Mouse (Mus musculus) cerebellum, adult (tissue): ENCODE measurements around the gene Tspan2.

Source experiments
- ATAC-seq: cut with Nextera tagmentation; 2 replicates; pipeline ENCODE4 v1.9.2; 2017; ENCODE audit warnings: mild to moderate bottlenecking, moderate library complexity, mixed read lengths; ENCODE audit not compliant: insufficient number of reproducible peaks, low FRiP score, low TSS enrichment

Tspan2 gene

GRCm38 (mm10) chr3:102733050-102733449, 1.3 kb upstream of the Tspan2 start:
- ATAC-seq: no peak

GRCm38 (mm10) chr3:102733936-102734312, 405 bp upstream of the Tspan2 start:
- ATAC-seq: no peak

- ATAC-seq: peak; percentile 53
These were observed 766 bp downstream of the Tspan2 start for GRCm38 (mm10) chr3:102735031-102735558.

GRCm38 (mm10) chr3:102735638-102736037, 1.3 kb downstream of the Tspan2 start:
- no peak for ATAC-seq

GRCm38 (mm10) chr3:102736436-102736835, 2.1 kb downstream of the Tspan2 start:
- no peak for ATAC-seq

GRCm38 (mm10) chr3:102737106-102737505, 2.8 kb downstream of the Tspan2 start:
- no peak for ATAC-seq

GRCm38 (mm10) chr3:102738161-102738901, 4.0 kb downstream of the Tspan2 start:
- no peak for ATAC-seq

- no peak for ATAC-seq
These were observed 4.6 kb downstream of the Tspan2 start for GRCm38 (mm10) chr3:102738926-102739325.

- ATAC-seq: no peak
These were observed 8.4 kb downstream of the Tspan2 start for GRCm38 (mm10) chr3:102742725-102743124.

- ATAC-seq: no peak
These were observed 8.9 kb downstream of the Tspan2 start for GRCm38 (mm10) chr3:102743202-102743601.

GRCm38 (mm10) chr3:102743781-102744471, 9.6 kb downstream of the Tspan2 start:
- no peak for ATAC-seq

GRCm38 (mm10) chr3:102744657-102745056, 10.3 kb downstream of the Tspan2 start:
- ATAC-seq: no peak

GRCm38 (mm10) chr3:102746174-102746573, 11.8 kb downstream of the Tspan2 start:
- ATAC-seq: no peak

GRCm38 (mm10) chr3:102748038-102748437, 13.7 kb downstream of the Tspan2 start:
- ATAC-seq: no peak

GRCm38 (mm10) chr3:102748686-102749085, 14.4 kb downstream of the Tspan2 start:
- no peak for ATAC-seq

- no peak for ATAC-seq
These were observed 16.8 kb downstream of the Tspan2 start for GRCm38 (mm10) chr3:102751136-102751535.

- ATAC-seq: no peak
These were observed 17.2 kb downstream of the Tspan2 start for GRCm38 (mm10) chr3:102751536-102751935.

- ATAC-seq: no peak
These were observed 17.7 kb downstream of the Tspan2 start for GRCm38 (mm10) chr3:102752053-102752452.

GRCm38 (mm10) chr3:102752457-102752856, 18.1 kb downstream of the Tspan2 start:
- ATAC-seq: no peak

- no peak for ATAC-seq
These were observed 21.5 kb downstream of the Tspan2 start for GRCm38 (mm10) chr3:102755801-102756200.

- ATAC-seq: no peak
These were observed 22.7 kb downstream of the Tspan2 start for GRCm38 (mm10) chr3:102757019-102757418.

GRCm38 (mm10) chr3:102760236-102760635, 25.9 kb downstream of the Tspan2 start:
- no peak for ATAC-seq
